In the genomic region with DNA sequence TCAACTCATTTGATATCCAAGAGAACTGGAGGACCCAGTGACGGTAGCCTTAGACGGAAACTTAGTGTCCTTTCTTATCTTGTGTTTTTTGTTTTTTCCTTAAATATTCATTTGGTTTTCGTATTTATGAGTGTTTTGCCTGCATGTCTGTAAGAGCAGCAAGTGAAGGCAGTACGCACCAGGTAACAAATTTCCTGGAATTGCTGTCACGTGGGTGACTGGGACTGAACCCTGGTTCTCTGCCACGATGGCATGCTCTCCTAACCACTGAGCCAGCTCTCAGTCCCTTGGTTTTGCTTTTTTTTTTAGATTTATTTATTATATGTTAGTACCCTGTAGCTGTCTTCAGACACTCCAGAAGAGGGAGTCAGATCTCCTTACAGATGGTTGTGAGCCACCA, we compare ENCODE assay signal across 18 mouse cellular contexts. TPM values are rescaled to one million over a fixed set of nuclear protein-coding genes. Genes with fewer than 3 reads are reported as not detected.
"Had no signal": no experiment of that assay in that cellular context is flagged by ENCODE, and none has a peak within 500 bp of the region (broad histone marks: within the 10 kb centered on the region; RNA-seq: fewer than 3 reads in every experiment).

No protein-coding gene starts in this region.

- H3K4me3 ChIP-seq: neural tube, embryonic 13.5 days; neural tube, embryonic 15.5 days; stomach, embryonic 15.5 days had no signal

- H3K27ac ChIP-seq: neural tube, embryonic 13.5 days; neural tube, embryonic 15.5 days; stomach, embryonic 15.5 days; stomach, postnatal 0 days had no signal

- DNase-seq: retina, postnatal 1 day; right cerebral cortex, adult 18-20 months; right cerebral cortex, postnatal 14 days; right cerebral cortex, postnatal 25 days; right cerebral cortex, postnatal 4 days; spleen, adult 18-20 months; thymus, adult 2 months; thymus, postnatal 14 days; thymus, postnatal 25 days; thymus, postnatal 36 days; thymus, postnatal 4 days had no signal

- H3K9me3 ChIP-seq: neural tube, embryonic 13.5 days; neural tube, embryonic 15.5 days; stomach, embryonic 15.5 days had no signal

- H3K9ac ChIP-seq: neural tube, embryonic 13.5 days; neural tube, embryonic 15.5 days; stomach, embryonic 15.5 days had no signal

- H3K36me3 ChIP-seq: neural tube, embryonic 13.5 days; neural tube, embryonic 15.5 days; stomach, embryonic 15.5 days had no signal

- H3K27me3 ChIP-seq: neural tube, embryonic 13.5 days; neural tube, embryonic 15.5 days; stomach, embryonic 15.5 days had no signal

RNA-seq across cellular contexts. Expression of a gene that starts 1.8 kb away (rescaled TPM):
- polyA plus RNA-seq: neural tube, embryonic 13.5 days; neural tube, embryonic 14.5 days; neural tube, embryonic 15.5 days; stomach, embryonic 14.5 days; thymus, postnatal 0 days had no signal

RNA-seq across cellular contexts. Expression of a gene that starts 42.6 kb away (rescaled TPM):
- polyA plus RNA-seq: stomach, embryonic 14.5 days had no signal
